Mouse (Mus musculus) spleen, adult 12 weeks (tissue): ENCODE results near the gene Mal.
A peak's percentile ranks its signal among the peaks of the same experiment; 100 is the strongest.
"Not testable (repeated sequence)": the region's sequence is repeated elsewhere in the genome, so short reads cannot be mapped to it uniquely, and the experiment has no call there.

ENCODE experiments used
- DNase-seq: peaks from one replicate; pipeline ENCODE4 v3.0.0; 2022; ENCODE audit warnings: low spot score

Mal gene

GRCm38 (mm10) chr2:127624786-127625185 lies 31.7 kb downstream of the Mal start:
- DNase-seq: no peak

- DNase-seq: no peak
Observed at GRCm38 (mm10) chr2:127622065-127622464, 34.4 kb downstream of the Mal start.

- no peak for DNase-seq
Observed at GRCm38 (mm10) chr2:127619311-127619710, 37.2 kb downstream of the Mal start.

- DNase-seq: no peak
Observed at GRCm38 (mm10) chr2:127612288-127612687, 44.2 kb downstream of the Mal start.

- no peak for DNase-seq
Observed at GRCm38 (mm10) chr2:127611386-127611785, 45.1 kb downstream of the Mal start.

GRCm38 (mm10) chr2:127608986-127609385 lies 47.5 kb downstream of the Mal start:
- no peak for DNase-seq

- no peak for DNase-seq
Observed at GRCm38 (mm10) chr2:127608234-127608633, 48.3 kb downstream of the Mal start.

GRCm38 (mm10) chr2:127605203-127605602 lies 51.3 kb downstream of the Mal start:
- no peak for DNase-seq

GRCm38 (mm10) chr2:127603383-127603782 lies 53.1 kb downstream of the Mal start:
- DNase-seq: not testable (repeated sequence)

GRCm38 (mm10) chr2:127590840-127591239 lies 65.7 kb downstream of the Mal start:
- no peak for DNase-seq

- DNase-seq: no peak
Observed at GRCm38 (mm10) chr2:127590204-127590603, 66.3 kb downstream of the Mal start.

GRCm38 (mm10) chr2:127588897-127589296 lies 67.6 kb downstream of the Mal start:
- no peak for DNase-seq

GRCm38 (mm10) chr2:127587514-127587844 lies 69.0 kb downstream of the Mal start:
- no peak for DNase-seq

- peak; percentile 82 for DNase-seq
Observed at GRCm38 (mm10) chr2:127586694-127587513, 69.6 kb downstream of the Mal start, which contains the start of the genes Zfp661 and Mrps5. Zfp661 (minus strand) TSS chr2:127587094. Mrps5 (plus strand) TSS chr2:127587222.

GRCm38 (mm10) chr2:127584436-127584858 lies 72.0 kb downstream of the Mal start:
- peak; percentile 78 for DNase-seq
